Mouse (Mus musculus) frontal cortex, postnatal 36 days (tissue): ENCODE data around the gene Troap.

Source experiments
- DNase-seq, 2 experiments: peaks; one replicate each; pipeline ENCODE4 v3.0.0; 2022; ENCODE audit warnings: low spot score in 2 of 2

Troap gene

DNA sequence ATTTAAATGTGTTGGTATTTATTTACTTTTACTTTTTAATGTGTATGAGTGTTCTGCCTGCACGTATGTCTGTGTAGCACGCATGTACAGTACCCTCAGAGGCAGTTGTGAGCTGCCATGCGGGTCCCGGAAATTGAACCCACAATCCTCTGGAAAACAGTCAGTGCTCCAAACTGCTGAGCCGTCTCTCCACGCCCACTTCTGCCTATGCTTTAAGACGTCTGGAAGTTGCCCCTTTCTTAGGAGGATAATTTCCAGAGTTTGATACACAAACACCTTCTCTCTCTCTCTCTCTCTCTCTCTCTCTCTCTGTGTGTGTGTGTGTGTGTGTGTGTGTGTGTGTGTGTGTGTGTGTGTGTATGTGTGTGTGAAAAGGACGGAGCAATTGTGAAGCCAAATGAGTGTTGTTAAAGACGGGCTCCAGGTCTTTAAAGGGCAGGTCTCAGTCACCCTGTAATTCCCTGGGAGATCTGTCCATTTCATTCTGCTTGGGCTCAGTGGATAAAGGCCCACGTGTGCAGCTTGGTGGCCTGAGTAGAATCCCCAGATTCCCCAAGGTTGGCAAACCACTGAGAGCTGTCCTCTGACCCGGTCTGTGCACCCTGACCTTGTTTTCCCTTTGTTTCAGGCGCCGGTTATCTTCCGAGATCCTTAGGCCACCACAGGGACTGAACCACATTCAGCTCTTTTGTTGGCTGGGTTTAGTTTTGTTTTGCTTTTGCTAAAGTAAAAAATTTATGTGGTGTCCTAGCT, 40.1 kb downstream of the Troap start:
- no peak for DNase-seq

DNA sequence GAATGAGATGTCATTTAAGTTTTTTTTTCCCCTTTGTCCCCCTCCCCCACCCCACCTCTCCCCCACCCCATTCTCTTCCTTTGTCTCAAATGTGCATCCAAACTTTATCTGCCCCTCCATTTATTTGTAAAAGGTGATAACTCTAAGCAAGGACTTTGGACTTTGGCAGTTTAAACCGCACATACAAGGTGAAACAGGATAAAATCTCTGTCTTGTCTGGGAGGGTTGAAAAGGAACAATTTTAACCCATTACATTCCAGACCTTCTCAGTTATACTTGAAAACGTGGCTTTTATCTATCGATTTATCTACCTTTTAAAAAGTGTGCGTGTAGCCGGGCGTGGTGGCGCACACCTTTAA, 40.7 kb downstream of the Troap start:
- DNase-seq: no peak

DNA sequence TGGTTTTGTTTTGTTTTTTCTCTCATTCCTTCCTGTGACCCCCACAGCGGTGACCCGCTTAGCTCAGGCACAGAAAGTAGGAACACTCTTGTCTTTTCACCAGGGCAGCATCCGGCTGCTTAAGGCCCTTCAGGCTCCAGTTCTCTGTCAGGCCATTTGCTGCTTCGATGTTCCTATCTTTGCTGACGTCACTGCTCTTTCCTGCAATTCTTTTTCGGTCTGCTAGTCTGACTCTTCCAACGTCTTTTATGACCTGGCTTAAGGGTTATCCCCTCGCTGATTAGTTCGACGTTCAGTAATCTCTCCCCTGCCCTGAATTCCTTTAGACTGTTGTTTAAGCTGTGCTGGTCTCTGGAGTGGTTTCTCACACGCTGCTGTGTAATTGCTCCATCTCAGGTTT, 42.2 kb downstream of the Troap start:
- DNase-seq: no peak

DNA sequence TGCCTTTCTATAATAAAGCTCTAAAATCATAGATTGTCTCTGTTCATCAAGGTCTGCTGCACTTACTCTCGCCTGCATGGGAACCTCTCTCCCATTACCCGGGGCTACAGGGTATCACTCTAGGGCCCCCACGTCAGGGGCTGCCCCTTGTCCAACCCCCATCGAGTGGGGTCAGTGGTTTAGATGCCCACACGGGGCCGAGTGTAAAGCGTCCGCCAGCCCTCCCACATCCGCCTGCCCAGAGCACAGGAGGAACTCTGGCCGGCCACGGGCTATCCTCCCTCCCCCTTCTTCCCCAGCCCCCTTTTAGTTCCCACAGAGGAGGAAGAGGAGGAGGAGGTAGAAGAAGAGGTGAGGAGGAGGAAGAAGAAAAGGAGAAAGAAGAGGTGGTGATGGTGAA, 46.4 kb downstream of the Troap start:
- DNase-seq: no peak

DNA sequence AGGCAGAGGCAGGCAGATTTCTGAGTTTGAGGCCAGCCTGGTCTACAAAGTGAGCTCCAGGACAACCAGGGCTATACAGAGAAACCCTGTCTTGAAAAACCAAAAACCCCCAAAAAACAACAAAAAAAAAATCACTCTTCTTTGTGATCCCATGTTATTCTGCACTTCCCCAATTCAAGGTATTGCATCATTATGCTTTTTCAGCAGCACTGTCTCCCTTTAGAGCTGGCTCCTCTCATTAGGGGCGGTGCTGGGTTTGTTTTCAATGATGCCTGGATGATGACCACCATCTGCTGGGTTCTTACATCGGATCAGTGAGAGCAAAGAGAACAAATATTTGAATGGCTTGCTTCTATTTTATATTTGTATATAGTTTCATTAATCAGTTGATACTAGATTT, 48.3 kb downstream of the Troap start:
- no peak for DNase-seq

DNA sequence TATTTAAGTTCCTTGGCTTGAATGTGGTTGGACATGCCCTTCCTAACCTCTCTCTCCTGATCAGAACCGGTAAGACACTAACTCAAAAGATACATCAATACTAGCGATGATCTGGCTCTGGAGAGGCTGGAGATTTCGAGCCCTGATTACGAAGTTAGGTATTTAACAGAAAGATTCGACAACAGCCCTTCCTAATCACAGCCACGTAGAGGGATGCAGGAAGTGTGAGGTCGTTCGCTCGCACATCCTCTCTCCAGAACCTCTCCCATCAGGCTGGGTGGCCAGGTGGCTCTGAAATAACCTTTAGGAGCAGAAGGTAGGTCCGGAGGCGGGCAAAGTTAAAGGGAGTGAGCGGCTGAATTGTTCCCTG, 51.3 kb downstream of the Troap start, which contains the start of gene Spats2:
Gene Spats2, plus strand, starts transcription at position 206 of the 370 bp plus-strand sequence.
- DNase-seq: no peak

DNA sequence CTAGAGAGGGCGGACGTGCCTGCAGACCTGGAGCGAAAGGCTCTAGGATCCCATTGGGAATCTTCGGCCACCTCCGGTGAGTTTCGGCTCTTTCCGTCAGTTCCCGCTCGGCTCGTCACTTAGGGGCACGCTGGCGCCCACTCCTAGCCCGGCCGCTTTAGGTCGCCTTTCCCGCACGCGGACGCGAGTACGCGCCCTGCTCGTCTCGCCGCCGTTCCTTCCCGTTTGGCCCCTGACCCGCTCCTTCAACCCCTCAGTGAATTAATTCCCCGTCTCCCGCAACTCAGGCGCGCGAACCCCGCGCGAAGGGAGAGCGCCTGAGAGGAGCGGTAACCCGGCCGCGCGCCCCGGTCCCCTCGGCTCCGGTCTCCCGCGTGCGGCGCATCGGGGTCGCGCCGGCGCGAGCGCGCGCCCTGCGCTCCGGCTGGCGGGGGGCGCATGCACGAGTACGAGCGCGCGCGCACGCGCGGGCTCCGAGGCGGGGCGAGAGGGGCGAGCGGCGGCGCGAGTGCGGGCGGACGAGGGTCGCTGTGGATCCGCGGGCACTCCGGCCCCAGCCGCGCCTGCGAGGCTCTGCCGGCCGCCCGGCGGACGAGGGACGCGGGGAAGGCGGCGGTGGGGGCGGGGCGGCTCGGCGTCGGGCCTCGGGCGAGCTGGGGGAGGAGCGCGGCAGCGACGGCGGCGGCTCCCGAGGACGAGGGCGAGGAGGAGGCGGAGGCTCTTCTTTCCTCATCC, 51.9 kb downstream of the Troap start:
- peak; percentile 92 to 93 for DNase-seq

DNA sequence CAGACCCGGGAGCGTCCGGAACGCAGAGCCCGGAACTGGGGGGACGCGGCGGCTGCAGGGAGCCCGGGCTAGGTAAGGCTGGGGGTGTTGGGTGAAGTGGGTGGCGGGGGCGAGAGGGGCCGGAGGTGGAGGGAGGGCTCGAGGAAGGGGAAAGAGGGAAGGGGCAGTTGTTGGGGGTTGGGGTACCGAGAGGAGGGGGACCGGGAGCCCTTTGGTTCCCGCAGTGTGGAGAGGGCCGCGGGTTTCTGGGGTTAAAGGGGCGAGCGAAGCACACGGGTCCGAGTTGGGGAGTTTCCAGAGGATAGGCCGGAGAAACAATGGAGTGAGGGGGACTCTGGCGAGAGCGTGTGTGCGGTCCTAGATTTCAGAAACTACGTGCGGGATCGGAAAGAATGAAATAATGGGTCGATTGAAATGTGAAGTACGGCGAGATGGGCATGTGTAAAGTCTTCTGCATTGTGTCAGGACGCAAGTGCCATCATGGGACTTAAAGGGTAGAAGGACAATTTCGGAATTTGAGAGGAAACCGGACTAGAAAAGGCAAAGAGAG, 52.5 kb downstream of the Troap start:
- DNase-seq: peak; percentile 5 to 11

DNA sequence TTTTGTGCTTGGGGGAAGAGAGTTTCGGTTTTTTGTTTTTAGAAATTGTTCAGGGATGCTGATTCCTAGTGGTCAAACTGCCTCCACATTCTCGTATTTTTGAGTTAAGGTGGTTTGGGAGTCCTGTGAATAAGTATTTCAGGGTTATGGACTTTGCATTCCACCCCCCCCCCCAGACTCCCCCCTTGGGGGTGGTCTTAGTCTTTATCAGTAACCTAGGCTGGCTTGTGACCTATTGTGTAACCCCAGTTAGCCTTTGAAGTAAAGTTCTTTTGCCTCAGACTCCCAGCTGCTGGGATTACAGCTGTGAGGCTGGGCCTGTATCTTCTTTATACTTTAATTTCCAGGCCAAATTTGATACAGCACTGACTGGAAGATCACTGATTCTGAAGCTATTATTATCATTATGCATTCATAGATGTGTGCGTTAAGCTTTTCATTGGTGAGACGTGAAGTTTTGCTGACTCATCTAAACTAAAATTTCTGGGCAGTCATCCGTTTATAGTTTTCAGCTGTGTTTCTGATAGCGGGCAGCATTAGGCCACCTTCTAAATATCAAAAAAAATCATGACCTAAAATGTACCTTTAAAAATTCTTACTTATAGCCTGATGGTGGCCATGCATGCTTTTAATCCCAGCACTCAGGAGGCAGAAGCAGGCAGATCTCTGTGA, 53.6 kb downstream of the Troap start:
- DNase-seq: no peak

DNA sequence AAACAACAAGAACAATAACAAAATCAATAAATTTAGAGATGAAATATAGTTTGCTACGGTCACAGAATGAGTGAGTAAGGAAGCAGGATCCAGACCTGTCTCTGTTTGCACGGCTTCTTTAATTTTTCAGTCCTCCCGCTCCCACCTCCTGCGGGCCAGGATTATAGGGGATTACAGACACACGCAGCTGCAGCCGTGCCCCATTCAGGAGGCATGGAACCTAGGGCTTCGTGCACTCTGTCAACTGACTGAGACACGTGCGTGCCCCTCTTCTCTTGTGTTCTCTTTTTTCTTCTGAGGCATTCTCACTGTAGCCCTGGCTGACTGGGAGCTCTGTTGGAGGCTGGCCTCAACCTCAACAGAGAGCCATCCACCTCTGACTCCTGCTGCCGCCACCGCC, 55.1 kb downstream of the Troap start:
- DNase-seq: no peak

DNA sequence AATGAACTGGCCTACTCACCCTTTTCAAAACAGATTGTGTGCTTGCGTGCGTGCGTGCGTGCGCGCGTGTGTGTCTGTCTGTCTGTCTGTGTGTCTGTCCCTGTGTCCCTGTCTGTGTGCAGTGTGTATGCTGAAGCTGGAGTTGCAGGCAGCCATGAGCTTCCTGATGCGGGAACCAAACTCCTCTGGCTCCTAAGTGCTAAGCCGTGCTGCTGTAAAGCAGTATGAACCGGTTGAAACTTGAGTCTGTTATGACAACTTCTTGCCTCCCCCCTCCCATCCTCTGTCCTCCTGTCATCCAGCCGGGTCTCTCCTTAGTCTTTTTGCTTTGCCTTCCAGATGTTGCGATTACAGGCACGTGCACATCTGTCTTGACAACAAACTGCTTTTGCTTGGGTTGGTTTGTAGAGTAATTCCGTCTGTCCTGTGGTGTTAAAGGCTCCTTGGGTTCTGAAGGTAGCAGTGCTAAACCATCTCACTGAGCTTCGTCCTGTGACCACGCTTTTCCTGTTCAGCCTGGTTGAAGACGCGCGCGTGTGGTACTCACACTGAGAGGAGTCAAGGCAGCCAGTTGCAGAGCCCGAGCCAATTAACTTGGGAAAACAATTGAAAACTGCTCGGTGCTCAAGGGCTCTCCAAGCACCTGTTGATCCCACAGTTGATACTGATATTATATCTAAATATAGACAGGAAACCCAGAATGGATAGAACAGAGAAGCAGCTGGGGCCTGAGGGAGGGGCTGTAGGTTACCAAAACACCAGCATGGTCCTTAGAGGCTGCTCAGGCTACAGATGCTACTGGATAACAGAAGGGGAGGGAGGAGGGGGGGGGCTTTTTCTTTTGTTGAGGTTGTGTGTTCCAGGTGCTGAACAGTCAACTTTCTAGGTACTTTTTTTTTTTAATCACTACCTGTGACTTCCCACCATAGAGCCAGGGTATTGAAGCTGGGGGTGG, 55.9 kb downstream of the Troap start:
- DNase-seq: no peak
